Mouse (Mus musculus) monocyte, adult 59 days (primary cell): Measurements from ENCODE around the gene Cmpk2. TPM values are rescaled to one million over a fixed set of nuclear protein-coding genes. Genes with fewer than 3 reads are reported as not detected.

Source experiments
- total RNA-seq, 2 experiments: library from RNA; stranded (reverse); gene quantifications; one replicate each; pipeline ENCODE4 v1.2.4; 2023

The Cmpk2 gene
- total RNA-seq, result 10 to 100 TPM; 17.8 to 19.8 TPM

DNA sequence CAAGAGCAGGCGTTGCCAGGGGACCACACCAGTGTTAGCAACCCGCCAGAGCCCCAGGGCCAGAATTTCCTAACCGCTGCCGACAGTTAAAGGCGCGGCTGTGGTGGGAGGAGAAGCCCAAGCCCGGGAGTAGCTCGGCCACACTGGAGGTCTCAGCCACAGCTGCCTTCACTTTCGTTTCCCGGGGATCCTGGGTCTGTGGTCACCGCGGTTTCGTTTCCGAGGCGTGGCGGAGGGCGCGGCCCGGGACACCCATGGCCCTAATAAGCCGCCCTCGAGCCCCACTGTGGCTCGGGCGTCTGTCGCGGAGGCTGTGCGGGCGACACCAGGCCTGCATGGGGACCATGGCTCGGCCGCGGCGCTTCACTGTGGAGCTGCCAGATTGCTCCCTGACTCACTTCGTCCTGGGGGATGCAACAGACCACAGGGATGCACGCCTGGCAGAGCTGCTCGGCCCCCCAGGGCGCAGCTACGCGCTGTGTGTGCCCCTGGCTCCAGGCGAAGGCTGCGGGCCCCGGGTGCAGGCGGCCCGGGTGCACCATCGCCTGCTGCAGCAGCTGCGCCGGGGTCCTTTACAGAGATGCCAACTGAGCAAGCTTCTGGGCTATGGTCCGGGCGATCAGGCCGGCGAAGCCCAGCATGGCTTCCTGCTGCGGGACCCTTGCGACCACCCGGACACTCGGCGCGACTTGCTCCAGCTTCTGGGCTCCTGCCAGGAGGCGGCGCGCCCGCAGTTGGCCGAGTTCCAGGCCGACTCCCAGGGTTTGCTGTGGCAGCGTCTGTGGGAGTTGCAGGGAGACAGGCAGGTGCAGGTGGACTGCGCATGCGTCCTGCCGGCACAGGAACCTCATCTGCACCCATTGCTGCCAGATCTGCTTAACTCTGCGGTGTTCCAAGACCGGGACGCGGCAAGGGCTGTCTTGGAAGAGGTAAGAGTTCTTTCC, at the start of gene Cmpk2:
Gene Cmpk2 (plus strand): TSS at position 107 of the 944 bp plus-strand sequence.

DNA sequence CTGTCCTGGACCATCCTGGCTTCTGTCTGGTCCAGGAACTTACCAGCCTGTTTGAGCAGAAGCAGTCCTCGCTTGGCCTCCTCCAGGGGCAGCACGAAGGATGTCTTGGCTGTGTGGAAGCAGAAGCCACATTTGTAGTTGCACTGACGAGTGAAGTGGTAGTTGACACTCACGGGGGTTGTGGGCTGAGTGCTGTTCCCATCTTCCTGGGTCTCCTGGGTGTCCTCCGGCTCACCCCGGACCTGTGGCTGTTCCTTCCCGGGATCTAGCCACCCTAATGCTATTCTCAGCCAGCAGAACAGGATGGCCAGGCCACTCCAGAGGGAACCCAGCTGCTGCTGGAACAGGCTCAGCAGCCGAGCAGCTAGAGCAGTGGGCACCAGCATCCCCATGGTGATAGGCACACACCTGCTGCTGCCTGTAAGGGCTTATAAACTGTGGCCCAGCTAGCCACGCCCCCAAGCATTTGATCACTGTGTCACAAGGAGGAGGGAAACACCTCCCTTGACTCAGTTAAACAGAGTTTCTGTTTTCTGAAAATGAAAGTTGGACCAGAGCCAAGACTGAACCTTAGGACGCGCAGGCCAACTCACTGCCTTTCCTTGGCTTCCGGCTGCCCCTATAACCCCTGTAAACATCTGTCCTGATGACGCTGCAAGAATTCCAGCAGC, 12.8 kb upstream of the Cmpk2 start, which contains the start of gene Rsad2:
Gene Rsad2 (minus strand): TSS at position 425 of the 671 bp plus-strand sequence.

Other genes starting within 250 kb of the Cmpk2 start
- 10 to 100 TPM; 23.5 to 26.6 TPM for gene Rnf144a, start 54.0 kb upstream of the Cmpk2 start, total RNA-seq
- gene Rsad2, start 12.8 kb upstream of the Cmpk2 start, total RNA-seq, result 1 to 10 TPM; 6.1 to 8.0 TPM